Mouse (Mus musculus) adrenal gland, postnatal 14 days (tissue): ENCODE results near the gene Gpm6a. TPM values are rescaled to one million over a fixed set of nuclear protein-coding genes. Genes with fewer than 3 reads are reported as not detected.

Experiments
- DNase-seq: peaks from one replicate; pipeline ENCODE4 v3.0.0; 2021; ENCODE audit warnings: mixed read lengths
- long read RNA-seq, 2 experiments: library from polyadenylated mRNA; stranded (forward); transcript quantifications; one replicate each; pipeline ENCODE4 v2.0.0; 2021
- total RNA-seq: library from RNA; stranded (reverse); gene quantifications from 2 replicates; pipeline ENCODE4 v1.2.3, GENCODE M21; 2021

Gene Gpm6a
- 4.6 and 5.0 TPM in 2 replicates for total RNA-seq
- long read RNA-seq, experiment 1, partial matches to known transcripts: 2 of 2 reads
- long read RNA-seq, experiment 1, other reads (novel, unspliced or antisense): 0 of 2 reads
- long read RNA-seq, experiment 2, partial matches to known transcripts: 6 of 6 reads
- long read RNA-seq, experiment 2, other reads (novel, unspliced or antisense): 0 of 6 reads

DNA sequence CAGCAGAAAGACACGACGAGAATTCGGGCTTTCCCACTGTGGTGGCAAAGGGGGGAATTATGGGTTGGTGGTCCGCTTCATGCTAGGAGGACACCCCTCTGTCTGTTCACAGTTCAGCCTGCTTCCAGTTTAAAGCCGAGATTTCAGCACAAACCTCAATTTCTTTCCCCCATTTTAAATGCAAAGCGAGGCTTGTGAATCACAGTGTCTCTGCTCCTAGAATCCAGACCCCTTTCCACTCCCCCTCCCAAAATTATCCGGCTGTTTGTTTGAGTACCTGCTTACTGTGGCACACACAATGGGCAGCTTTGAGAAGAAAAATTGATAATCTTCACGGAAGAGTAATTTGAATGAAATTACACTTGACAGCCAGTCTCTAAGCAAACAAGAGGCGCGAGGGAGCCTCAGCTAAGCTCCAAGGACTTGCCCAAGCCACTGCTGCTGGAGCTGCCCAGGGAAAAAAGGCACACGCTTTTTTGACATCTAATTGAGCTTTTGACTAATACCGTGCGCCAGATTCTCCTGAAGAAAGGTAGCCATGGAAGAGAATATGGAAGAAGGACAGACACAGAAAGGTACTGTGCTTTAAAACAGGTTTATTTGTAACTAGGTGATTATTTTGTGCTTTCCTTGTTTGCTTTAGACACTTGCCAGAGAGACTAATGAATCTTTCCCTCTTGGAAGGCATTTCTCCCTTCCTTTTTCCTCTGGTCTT is at the start of gene Gpm6a:
Gene Gpm6a, plus strand, starts transcription at position 103 of the 715 bp plus-strand sequence.
- DNase-seq: no peak

DNA sequence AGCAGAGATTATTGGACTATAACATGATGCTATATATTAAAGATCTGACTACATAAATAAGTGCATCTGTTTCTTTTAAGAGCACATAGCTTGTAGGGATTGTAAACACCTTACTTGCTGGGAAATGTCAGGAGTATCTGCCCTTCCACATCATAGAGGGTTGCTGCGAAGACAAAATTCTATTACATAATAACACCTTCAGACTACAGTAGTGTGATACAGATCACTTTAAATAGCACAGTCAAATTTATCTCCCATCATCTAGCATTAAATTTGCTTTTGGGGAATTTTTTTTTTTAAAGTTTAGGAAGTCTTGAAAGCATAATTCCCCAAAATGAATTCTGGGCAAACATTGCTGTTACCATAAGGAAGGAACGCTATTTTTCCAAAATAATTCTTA is 41.8 kb upstream of the Gpm6a start:
- DNase-seq: no peak

GRCm38 (mm10) chr8:54917710-54918109 is 36.9 kb upstream of the Gpm6a start:
- no peak for DNase-seq

GRCm38 (mm10) chr8:54922160-54922855 is 32.3 kb upstream of the Gpm6a start:
- no peak for DNase-seq

DNA sequence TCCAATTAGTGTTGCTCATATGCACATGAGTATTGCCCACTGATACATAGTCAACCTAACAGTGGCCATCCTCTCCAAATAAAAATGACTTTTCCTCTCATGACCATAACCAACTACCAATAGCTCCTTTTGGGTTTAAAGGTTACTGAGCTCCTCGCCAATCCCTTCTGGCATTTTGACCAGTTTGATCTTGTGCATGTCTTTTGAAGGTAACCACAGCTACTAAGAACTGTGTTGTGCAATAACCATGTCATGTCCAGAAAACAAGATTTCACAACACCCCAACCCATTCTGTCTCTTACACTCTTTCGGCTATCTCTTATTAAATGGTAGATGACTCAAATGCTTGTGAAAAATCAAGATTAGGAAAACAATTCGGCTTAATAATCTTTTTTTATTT is 29.7 kb upstream of the Gpm6a start:
- peak; percentile 21 for DNase-seq

DNA sequence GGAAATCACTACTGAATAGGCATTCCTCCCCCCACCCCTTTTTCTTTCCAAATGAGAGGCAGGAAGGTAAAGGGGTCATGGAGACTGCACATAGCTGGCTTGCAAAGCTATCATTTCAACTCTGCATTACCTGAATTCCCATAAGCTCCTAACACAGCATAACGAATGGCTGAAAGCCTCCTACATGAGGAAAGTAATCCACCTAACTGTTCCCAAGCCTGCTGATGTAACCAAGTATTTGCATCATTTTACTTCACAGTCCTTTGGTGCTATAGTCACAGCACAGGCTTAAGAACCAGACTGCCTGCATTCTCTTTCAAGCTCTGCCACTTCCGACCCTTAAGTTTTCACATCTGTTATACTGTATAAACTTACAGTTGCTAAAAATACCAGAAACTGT is 22.3 kb upstream of the Gpm6a start:
- no peak for DNase-seq

- no peak for DNase-seq
These were observed 1.3 kb upstream of the Gpm6a start for GRCm38 (mm10) chr8:54953351-54953750.

DNA sequence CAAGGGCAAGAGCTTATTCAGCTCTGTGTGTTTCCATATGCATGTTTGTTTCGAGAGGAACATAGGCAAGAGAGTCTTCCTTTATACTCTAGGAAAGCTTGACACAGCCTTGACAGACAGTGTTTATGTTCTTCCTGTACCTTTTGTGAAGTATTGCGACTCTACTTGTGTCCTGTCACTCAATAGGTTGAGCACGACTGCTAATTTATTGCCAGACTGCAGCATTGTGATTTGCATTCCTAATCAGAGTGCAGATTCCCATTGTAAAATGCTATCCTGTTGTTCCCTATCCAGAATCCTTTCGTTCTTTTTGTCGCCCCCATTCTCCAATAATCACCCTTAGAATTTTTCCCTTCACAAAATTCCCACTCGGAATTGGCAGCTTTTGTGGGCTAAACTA is 613 bp upstream of the Gpm6a start:
- DNase-seq: no peak

GRCm38 (mm10) chr8:54955456-54955800 is 785 bp downstream of the Gpm6a start:
- no peak for DNase-seq

DNA sequence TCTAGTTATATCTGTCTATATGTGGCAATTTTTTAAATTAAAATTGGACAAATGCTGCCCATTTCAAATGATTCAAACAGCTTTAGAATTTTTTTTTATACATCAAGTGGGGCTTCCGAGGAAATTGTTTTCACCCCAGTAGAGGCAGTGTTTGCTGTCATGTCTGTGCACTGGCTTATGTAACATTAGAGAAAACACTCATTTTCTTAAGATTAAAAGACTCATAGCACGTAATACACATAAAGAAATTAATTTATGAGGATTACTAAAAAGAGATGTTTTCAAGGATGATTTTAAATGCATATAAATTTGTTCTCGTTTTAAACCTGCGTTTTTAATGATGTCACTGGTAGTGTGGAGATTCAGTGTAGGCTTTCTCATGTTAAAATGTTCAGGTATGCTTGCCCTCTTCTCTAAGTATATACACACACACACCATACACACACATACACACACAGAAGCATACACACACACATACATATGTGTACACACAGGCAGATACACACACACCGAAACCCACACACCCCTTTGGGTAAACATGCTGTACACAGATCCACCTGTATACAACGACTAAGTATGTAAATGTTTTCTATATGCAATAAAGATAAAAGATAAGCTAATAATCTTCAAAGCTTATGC is 1.4 kb downstream of the Gpm6a start:
- no peak for DNase-seq

DNA sequence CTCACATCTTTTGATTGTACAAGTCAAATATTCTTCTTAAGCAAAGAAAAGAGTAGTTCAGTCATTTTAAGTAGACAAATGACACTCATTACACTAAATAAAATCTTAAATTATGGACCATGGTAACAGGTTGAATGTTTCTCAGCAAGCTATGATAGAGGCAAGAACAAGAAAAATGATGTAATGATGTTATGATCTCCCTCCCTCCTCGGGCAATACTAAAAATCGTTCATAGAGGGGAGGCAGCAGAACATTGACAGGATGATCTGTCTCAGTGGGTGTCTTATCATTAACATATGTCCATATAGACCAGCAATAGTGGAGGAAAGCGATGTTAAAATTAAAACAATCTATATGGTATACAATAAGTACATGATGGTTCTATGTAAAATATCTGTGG is 2.1 kb downstream of the Gpm6a start:
- no peak for DNase-seq

DNA sequence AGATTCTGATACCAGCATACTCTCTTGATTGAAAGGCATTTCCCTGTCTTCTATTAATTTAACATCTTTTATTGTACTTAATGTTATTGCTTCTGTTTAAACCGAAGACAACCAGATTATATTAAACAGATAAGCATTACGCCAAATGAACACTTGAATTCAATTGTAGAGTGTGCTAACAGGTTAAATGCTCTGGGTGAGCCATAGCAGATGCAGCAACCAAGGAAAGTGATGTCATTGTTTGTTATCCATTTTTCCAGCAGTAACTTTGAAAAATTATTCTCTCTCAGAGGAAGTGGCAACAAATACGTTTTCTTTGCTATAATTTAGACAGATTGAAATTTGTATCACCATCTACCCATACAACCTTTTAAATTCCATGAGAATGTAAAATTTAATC is 2.9 kb downstream of the Gpm6a start:
- DNase-seq: no peak

DNA sequence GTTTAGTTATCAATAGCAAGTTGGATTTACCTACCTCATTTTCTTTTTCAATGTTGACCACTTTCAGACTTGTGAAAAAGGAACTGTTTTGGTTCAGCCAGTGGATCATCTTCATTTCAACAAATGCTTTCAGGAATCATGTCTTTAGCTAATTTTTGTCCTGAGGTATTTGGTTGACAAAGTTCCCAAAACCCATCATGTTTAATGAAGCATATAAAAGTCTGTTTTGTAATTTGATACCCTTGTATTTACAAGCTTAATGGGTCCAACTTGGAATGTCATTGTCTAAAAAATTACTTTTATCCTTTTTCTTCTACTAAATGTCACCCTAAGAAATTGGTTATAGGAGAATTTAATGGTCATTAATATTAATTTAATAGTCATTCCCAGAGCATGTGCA is 6.9 kb downstream of the Gpm6a start:
- no peak for DNase-seq

DNA sequence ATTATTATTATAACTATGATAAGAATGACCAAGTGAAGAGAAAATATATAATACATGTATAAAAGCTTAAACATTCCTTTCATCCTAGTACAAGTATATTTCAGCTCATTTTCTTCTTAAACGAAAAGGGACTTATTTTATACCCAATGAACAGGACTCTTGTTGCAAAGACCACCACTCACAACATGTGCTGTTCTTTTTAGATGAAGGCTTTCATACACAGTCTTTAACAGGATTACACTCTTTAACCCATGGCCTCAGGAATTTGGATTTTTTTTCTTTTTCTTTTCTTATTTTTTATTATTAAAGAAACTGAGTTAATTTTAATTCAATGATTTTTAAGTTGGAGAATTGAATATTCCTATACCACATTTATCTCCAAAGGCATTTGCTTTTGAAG is 20.4 kb downstream of the Gpm6a start:
- DNase-seq: no peak

GRCm38 (mm10) chr8:54975506-54975905 is 20.9 kb downstream of the Gpm6a start:
- DNase-seq: no peak

- DNase-seq: no peak
These were observed 21.3 kb downstream of the Gpm6a start for GRCm38 (mm10) chr8:54975927-54976326.

- DNase-seq: no peak
These were observed 22.0 kb downstream of the Gpm6a start for GRCm38 (mm10) chr8:54976663-54977062.

GRCm38 (mm10) chr8:54986791-54987190 is 32.1 kb downstream of the Gpm6a start:
- DNase-seq: no peak

DNA sequence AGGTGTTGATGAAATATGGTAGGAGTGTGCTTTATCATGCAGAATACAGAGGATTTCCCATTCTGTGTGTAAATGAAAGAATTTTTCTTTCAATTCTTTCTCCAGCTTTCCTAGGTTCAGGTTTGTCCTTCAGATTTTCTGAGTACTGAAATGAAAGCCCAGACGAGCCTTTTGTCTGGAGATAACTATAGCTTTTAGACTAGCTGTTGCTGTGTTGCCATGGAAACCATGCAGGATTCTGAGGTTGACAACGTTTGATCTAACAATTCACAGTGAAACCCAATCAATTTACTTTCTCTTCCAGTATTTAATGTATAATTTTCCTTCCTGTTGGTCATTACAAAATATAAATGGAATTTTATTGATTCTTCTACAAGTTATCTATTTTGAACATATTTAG is 34.5 kb downstream of the Gpm6a start:
- DNase-seq: no peak

DNA sequence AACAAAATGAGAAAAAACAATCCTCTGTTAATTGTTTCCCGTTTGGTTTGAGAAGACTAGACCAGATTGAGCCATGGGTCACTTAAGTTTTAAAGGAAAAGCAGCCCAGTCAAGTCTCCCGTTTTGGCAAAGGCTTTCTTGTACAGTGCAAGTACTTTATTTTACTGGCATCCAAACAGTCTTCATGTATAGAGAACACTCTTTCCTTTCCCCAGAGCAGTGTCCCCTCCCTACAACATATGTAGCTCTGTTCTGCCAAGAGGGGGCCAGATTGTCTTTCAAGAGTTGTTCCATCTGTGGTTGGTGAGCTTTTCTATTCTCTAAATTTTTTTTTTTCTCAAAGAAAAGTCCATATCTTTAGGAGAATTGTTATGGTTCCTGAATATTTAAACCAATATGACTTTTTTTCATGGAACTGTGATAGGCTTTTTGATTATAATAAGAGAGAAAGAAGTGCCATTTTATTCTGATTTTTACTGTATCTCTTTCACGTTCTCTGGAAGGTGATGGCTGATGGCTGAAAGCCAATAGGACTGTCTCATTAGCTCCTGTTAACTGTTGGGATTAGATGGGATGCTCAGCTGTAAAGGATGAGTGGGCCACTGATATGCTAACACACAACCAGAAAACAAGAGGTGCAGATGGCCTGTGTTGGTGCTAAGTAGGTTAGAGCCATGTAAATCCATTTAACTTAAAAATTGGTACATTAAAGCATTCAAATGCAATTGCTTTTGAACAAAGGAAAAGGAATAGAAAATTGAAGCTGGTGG is 37.4 kb downstream of the Gpm6a start:
- DNase-seq: no peak

DNA sequence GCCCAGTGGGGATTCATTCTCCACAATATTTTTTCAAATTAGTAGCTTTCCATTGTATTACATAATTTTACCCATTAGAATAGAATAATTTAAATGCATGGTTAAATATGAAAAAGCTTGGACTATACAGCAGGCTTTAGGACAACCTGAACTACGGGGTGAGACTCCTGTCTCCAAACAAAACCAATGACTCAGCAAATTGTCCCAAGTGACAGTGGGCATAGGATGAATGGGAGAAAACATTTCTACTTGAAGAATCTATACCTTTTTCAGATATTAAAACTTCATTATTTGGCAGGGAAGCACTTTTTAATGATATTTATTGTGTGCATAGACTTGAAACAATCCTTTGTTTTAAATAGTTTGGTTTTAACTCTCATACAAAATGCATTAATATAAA is 41.0 kb downstream of the Gpm6a start:
- no peak for DNase-seq

GRCm38 (mm10) chr8:55002398-55002797 is 47.8 kb downstream of the Gpm6a start:
- DNase-seq: no peak

DNA sequence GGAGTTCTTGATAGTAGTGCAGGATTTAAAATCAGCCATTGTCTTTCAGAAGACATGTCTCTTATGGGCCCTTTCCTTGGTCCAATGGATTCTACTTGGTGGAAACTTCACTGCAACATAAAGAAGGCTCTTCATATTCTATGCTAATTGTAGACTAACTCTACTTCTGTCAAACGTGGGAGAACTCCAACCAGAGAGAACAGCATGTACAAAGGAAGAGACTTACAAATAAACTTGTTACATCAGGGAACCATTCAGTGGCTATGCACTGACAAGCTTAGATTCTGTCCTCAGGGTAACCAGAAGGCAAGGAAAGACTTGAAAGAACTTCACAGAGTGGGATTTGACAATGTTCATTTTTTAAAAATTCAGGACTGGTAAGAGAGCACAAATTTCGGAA is 48.3 kb downstream of the Gpm6a start:
- DNase-seq: no peak
